Mouse (Mus musculus) bone marrow macrophage, adult 2 months (primary cell): ENCODE measurements around the gene Lyrm7. TPM values are rescaled to one million over a fixed set of nuclear protein-coding genes. Genes with fewer than 3 reads are reported as not detected.

Experiments used
- H3K27ac ChIP-seq: 2 replicates; pipeline ENCODE4 v1.5.1; 2012; ENCODE audit warnings: low read depth, low read length; ENCODE audit not compliant: insufficient read depth
- H3K4me1 ChIP-seq: 2 replicates; pipeline ENCODE4 v1.6.1; 2012; ENCODE audit warnings: low read length; ENCODE audit not compliant: control insufficient read depth, insufficient read depth
- H3K4me3 ChIP-seq: 2 replicates; pipeline ENCODE4 v1.5.1; 2012; ENCODE audit warnings: mild to moderate bottlenecking, low read length, moderate library complexity; ENCODE audit not compliant: insufficient read depth
- CTCF ChIP-seq: IDR thresholded peaks from 2 replicates; pipeline ENCODE4 v1.5.1; 2012; ENCODE audit warnings: low read depth, mild to moderate bottlenecking, low read length, moderate library complexity
- POLR2A ChIP-seq: IDR thresholded peaks from 2 replicates; pipeline ENCODE4 v1.6.1; 2012; ENCODE audit warnings: mild to moderate bottlenecking, low read depth, low read length, borderline replicate concordance
- polyA plus RNA-seq: library from polyadenylated mRNA; stranded (reverse); fragments of >200 nt; gene quantifications from 2 replicates; pipeline ENCODE4 v1.2.4, GENCODE M21; 2012; ENCODE audit not compliant: missing spikeins, insufficient read depth, insufficient read length

Lyrm7 gene
- polyA plus RNA-seq, 1 experiment: 0.67 TPM

DNA sequence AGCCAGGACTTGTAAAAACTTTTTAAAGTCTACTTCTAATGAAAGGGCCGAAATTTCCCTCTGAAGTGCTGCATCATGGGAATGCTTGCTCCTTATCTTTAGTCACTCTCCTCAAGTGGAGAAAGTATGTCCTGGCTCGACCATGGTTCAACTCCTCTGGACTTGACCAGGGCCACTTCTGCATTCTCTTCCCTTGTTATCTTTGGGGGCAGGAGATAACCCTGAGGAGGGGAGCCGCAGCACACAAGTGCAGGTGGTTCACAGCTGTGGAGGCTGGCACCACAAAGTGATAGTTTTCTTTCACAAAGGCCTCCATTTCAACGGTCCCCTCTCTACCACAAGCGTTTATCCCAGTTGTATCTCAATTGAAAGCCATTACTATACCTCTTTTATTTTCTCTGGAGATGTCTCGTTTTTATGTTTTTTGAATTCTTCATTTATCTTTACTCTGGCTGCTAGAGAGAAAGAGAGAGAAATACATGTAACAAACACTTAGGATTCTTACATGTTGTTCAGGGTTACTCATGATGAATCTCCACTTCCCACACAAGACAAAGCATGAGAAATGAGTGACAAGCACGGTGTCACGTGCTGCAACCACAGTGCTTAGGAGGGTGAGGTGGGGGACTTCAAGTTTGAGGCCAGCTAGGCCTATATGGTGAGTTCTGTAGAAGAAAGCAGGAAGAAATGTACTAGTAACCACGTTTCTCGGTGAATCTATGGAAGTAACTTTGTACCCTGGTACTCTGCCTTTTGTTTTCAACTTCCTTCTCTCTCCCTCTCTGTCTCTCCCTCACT is 10.6 kb downstream of the Lyrm7 start:
- H3K4me3 ChIP-seq: no peak overlapping the region

DNA sequence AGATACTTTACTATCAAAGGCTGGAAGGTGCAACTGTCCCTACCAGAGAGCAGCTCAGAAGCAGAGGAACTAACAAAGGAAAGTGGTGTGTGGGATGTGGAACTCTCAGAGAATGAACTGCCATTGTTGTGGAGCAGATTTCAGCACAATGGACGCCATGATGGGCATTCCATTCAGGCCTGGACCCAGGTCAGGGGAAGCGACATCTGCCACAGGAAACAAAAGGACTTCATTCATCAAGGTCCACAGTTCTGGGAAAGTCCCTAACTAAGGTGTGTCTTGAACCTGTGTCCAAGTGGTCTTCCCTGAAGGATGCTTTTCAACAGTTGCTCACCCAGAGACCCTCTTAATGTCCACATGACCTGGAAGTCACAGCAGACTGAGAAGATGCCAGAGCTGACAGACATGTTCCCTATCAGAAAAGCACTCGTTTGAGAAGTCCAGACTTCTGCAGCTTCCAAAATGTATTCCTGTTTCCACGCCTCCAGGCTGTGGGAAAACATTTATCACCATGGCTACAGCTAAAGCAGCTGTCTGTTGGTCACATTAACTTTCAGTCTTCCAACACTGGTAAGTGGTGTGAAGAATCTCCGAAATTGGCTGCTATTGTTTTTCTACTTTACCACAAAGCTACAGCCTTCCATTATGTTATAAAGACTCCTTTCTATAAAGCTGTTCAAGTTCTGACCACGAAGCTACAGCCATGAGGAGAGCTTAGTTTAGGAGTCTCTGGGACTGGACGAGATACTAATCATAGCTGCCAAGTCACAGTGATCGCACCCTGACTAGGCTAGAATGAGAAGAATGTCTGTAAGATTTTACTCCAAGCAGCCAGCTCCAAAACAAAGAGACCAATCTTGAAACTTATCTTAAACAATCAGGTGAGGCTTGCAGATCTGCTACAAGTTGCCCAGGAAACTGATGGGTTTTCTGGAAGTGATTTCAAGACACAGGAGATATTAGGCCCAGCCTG is 15.0 kb downstream of the Lyrm7 start:
- H3K27ac ChIP-seq: no peak overlapping the region
- no peak overlapping the region for H3K4me3 ChIP-seq
- TF ChIP-seq POLR2A (no peak), CTCF (no peak)
- H3K4me1 ChIP-seq: peaks cover 5% of the 10 kb centered on the region

More for the DNA sequence above, 10.6 kb downstream of the Lyrm7 start:
- H3K27ac ChIP-seq: no peak overlapping the region
- peaks cover 6% of the 10 kb centered on the region for H3K4me1 ChIP-seq
- TF ChIP-seq POLR2A: no peak
- TF ChIP-seq CTCF: no peak

DNA sequence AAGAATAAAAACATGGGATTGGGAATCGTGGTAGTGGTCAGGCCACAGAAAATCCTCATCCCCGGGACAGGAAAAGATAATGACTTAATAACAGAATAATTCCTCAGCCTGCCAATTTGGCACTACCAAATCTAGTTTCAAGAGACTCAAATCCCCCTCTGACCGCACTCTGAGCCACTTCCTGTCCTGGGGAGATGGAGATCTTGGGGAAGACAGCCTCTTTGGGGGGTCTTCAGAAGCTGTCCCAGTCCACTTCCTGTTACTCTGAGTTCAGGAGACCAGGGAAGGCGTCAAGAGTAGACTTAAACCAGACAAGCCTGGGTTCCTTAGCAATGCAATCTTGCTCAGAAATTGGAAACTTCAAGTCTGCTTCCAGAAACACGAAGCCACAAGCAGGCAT is 15.8 kb downstream of the Lyrm7 start:
- TF ChIP-seq CTCF (no peak), POLR2A (no peak)
- Histone ChIP-seq H3K27ac (no peak overlapping the region), H3K4me1 (peaks cover 5% of the 10 kb centered on the region), H3K4me3 (no peak overlapping the region)

DNA sequence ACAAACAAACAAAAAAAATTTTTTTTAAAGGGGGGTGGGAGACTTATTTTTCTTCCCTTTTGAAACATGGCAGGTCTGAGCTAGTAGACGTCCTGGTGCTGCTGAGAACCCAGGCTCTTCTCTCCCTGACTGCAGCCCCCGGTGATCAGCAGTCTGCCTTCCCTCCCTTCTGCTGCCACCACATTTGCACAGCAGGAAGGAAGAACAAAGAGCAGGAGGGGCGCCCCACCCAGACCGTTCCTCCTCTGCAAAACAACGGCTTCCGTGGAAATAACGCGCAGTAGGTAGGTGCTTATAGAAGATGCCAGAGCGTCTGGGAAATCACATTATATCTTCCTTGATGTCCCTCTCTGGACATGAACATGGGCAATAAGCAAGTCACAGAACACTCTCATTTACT is 16.3 kb downstream of the Lyrm7 start:
- peaks cover 5% of the 10 kb centered on the region for H3K4me1 ChIP-seq
- H3K27ac ChIP-seq: no peak overlapping the region
- TF ChIP-seq CTCF: no peak
- H3K4me3 ChIP-seq: no peak overlapping the region

DNA sequence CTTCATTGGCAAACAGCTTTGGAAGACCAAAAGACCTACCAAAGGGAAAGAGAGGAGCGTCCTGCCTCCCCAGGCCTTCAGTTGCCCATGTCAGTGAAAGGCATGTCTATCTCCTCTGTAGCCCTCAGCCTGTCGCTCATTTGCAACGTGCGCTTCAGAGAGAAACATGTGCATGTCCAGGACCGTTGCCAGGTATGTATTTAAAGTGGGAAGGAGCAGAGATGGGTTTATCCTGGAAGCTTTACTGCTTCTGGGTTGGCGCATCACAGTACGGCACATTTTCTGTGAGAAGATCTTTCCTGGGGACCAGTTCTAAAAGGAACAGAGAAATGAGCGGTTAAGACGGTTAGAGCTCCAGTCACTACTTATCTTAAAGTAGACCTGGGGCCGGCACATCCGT is 19.8 kb downstream of the Lyrm7 start:
- Histone ChIP-seq H3K27ac (no peak overlapping the region), H3K4me1 (peaks cover 5% of the 10 kb centered on the region), H3K4me3 (no peak overlapping the region)
- TF ChIP-seq CTCF (no peak), POLR2A (no peak)

DNA sequence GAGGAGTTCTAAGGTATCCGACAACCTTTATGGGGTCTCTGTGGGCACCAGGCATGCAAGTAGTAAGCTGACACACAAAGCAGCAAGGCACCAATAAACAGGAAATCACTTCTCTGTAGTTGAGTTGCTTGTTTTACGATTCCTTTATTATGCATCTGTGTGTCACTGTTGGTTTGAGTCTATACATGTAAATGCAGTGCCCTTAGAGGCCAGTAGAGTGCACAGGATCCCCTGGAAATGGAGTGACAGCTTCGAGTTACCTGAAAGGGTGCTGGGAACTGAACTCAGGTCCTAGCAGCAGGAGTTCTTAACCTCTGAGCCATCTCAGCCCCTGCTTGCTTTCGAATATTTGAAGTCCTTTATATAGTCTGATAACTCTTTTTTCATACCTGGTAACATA is 21.0 kb downstream of the Lyrm7 start:
- Histone ChIP-seq H3K4me3 (no peak overlapping the region), H3K27ac (no peak overlapping the region), H3K4me1 (peaks cover 5% of the 10 kb centered on the region)
- TF ChIP-seq POLR2A: no peak
- TF ChIP-seq CTCF: no peak

DNA sequence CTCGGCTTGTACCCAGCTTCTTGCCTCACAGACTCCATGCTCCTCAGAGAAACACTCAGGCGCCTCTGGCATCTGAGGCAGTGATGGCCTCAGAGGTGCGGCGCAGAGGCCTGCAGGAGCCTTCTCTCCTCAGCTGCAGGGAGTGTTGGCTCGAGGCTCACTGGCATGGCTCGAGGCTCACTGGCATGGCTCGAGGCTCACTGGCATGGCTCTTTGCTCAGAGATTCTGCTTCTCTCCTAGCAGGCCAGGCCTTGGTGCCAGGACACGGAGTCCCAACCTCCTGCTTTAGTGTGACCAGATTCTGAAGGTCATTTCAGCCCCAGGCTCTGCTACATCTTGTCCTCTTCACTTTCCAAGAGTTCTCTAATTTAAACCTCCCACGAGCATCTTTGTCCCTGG is 24.6 kb downstream of the Lyrm7 start:
- TF ChIP-seq POLR2A: no peak
- TF ChIP-seq CTCF: no peak

DNA sequence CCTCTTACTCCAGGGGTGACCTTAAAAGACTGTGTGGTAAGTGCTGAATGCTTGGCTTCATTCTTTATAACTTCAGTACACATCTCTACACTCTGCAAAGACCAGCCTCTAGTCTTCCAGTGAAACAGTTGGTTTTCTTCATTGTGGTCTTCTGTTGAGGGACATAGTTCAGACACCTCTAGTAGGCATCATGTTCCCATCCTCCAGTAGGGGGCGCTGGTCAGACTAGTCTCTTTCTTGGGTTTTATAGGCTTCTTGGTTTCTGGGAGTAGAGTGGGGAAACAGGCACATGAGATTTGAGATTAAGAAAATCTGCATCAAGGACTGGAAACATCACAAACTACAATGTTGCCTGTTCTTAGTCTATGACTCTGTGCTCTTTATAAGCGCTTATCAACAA is 26.1 kb downstream of the Lyrm7 start:
- no peak overlapping the region for H3K4me3 ChIP-seq
- H3K27ac ChIP-seq: no peak overlapping the region
- H3K4me1 ChIP-seq: peaks cover 2% of the 10 kb centered on the region; the same call in 1 of the 2 replicates
- TF ChIP-seq POLR2A (no peak), CTCF (no peak)

More for the DNA sequence above, 24.6 kb downstream of the Lyrm7 start:
- H3K4me3 ChIP-seq: no peak overlapping the region
- no peak overlapping the region for H3K27ac ChIP-seq
- peaks cover 2% of the 10 kb centered on the region; the same call in 1 of the 2 replicates for H3K4me1 ChIP-seq

DNA sequence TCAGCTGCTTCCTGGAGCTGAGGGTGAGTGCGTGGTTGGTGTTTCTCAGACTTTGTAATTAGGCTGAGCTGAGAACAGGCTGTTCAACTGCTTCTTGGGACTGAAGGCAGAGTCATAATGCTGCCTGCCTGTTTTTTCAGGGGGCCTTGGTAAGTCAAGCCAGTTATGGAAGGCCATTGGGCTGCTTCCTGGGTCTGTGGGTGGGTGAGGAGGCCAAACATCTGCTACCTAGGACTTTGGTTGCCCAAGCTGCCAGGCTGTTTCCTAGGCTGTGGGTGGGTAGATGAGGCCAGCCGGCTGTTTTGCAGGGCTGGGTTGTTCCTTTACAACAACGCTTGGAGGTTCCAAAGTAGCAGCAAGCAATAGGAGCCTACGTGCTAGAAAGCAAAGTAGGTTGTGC is 26.9 kb downstream of the Lyrm7 start:
- no peak overlapping the region for H3K4me3 ChIP-seq
- TF ChIP-seq CTCF (no peak), POLR2A (no peak)
- no peak overlapping the region for H3K27ac ChIP-seq
- H3K4me1 ChIP-seq: peaks cover 2% of the 10 kb centered on the region; the same call in 1 of the 2 replicates

DNA sequence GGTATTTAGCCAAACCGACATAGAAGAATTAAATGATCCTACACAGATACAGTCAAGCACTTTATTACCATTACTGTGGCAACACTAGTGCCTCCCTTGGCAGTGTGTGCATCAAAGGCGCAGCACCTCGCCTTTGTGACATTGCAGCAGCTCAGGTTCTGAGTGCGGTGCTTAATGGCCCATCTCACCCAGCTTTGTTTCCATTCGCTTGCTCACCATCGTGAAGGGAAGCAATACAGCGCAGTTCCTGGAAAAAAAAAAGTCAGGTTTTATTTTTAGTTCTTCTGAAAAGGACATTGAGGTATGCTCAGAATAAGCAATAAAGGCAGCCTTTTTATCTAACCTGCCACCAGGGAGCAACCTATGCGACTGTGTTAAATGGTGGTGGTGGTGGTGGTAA is 33.9 kb downstream of the Lyrm7 start:
- Histone ChIP-seq H3K4me1 (peaks cover 2% of the 10 kb centered on the region; the same call in 1 of the 2 replicates), H3K27ac (no peak overlapping the region), H3K4me3 (no peak overlapping the region)
- TF ChIP-seq POLR2A (no peak), CTCF (no peak)
